Mouse (Mus musculus): ENCODE data around the gene E330017A01Rik. TPM values are rescaled to one million over a fixed set of nuclear protein-coding genes. Genes with fewer than 3 reads are reported as not detected.

The E330017A01Rik gene
- total RNA-seq, 4 experiments from 2014 or later = not detected

DNA sequence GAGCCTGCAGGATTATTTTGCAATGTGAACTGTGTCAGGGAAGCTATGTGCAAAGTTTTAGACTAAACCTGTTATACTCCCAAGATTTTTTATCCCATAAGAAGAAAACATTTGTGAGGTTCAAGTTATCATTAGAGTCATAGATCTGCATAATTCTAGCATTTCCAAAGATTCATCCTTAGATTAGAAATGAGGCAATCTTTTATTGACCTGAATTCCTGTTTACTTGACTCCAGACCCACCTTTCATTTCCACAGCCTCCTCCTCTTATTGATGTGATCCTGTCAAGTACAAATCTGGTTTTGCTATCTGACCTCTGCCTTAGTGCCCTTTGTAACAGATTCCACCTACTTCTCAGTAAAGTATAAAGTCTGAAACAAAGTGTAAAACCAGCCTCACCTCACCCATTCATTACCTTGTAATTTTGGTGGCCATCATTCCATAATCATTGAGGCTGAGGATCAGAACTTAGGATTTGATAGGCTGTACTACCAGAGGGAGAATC, 23.8 kb upstream of the E330017A01Rik start:
- DNase-seq = no peak

DNA sequence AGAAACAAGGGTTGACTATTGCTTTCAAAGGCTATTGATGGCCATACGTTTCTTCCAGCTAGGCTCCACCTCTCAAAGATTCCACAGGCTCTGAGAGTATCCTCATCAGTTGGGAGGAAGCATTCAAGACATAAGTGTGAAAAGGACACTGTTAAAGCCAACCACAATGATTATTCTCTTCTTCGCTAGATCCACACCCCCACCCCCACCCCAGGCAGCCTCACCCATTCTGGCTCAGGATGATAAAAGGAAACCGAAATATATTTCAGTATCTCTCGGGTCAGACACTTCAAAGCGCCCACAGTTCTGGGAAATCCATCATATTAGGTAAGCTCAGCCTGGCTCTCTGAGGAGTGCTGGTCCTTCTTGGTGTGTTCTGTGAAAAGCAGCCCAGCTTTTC, 23.3 kb upstream of the E330017A01Rik start:
- DNase-seq = no peak

- no peak for DNase-seq
Measured at GRCm38 (mm10) chr16:58658668-58659067, 20.1 kb upstream of the E330017A01Rik start.

DNA sequence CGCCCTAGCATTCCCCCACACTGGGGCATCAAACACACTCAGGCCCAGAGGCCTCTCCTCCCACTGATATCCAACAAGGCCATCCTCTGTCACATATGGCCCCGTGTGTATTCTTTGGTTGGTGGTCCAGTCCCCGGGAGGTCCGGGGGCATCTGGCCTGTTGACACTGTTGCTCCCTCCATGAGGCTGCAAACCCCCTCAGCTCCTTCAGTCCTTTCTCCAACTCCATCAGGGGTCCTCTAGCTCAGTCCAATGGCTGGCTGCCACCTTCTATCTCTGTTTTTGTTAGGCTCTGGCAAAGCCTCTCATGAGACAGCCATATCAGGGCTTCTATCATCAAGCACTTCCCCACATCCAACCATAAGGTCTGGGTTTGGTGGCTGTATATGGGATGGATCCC, 18.0 kb upstream of the E330017A01Rik start:
- DNase-seq = no peak

DNA sequence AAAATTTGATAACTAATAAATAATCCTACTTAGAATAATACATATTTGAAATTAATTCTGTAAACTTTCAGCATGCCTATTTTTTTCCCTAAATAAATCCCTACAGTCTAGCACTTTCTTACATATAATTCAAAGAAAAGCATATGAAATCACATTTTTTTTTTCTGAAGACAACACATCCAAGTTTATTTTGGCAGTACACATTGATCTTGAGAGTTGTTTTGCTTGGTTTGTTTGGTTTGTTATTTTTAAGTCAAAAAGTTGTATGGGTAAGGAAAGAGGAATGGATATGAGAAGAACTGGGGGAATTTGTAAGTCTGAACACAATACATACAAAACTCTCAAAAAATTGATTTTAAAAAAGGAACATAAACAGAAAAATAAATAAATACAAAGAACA, 17.2 kb upstream of the E330017A01Rik start:
- DNase-seq = no peak

- no peak for DNase-seq
Measured at GRCm38 (mm10) chr16:58649979-58650378, 11.4 kb upstream of the E330017A01Rik start.

DNA sequence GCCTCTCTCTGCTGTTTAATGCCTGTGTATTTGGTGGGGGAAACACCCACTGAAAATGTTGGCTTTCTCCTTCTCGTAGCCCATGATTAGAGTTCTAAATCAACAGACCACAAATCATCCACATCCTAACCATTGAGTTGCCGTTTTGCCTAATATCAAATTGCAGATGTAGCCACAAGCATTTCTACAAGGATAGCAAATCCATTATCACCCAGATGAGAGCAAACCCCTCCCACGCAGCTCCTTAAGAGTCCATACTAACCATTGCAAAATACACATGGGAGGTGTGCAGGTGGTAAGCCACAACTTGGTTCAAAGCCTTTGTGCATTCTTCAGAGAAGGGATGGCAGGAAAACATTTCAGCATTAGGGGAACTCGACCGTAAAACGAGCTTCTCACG, 523 bp downstream of the E330017A01Rik start:
- no peak for DNase-seq

DNA sequence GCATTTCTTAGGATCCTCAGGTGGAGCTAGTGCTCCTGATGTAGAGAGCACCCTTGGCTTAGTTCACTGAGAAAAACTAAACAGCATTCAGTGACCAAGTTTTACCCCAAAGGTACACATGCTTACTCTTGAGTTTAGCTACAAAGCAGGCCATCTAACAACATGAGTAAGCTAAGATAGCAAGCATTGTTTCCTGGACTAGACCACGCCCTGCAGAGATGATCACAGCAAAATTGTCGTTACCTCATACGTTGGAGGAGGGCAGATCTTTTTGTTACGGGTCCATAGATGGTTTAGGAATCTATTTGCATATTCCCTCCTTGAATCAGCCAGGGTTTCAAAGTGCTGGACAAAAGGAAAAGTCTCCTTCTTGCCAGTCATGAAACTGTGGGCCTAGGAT, 1.1 kb downstream of the E330017A01Rik start:
- no peak for DNase-seq

- no peak for DNase-seq
Measured at GRCm38 (mm10) chr16:58635866-58636265, 2.7 kb downstream of the E330017A01Rik start.

DNA sequence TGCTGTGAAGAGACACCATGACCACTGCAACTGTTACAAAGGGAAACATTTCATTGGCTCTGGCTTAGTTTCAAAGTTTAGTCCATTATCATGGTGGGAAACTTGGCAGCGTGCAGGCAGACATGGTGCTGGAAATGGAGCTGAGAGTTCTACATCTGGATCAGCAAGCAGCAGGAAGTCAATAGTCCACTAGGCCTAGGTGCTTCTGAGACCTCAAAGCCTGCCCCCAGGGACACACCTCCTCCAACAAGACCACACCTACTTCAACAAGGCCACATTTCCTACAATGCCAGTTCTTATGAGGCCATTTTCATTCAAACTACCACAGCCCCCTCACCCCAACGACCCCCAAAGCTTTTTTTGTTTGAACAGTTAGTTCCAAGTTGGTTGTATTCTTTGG, 8.8 kb downstream of the E330017A01Rik start:
- no peak for DNase-seq

GRCm38 (mm10) chr16:58628968-58629367, 9.6 kb downstream of the E330017A01Rik start:
- no peak for DNase-seq

DNA sequence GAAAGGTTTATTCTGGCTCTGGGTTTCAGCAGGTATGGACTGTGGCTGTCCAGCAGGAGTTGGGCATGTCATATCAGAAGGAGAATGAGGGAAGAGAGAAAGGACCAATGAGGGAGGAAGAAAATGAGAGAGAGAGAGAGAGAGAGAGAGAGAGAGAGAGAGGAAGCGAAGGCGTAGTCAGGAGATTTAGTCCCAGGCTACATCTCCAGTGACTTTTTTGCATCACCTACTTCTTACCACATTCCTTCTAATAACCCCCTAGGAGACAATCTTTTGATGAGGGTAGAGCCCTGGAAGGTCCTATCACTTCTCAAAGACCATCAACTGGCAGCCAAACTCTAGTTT, 10.2 kb downstream of the E330017A01Rik start:
- no peak for DNase-seq

DNA sequence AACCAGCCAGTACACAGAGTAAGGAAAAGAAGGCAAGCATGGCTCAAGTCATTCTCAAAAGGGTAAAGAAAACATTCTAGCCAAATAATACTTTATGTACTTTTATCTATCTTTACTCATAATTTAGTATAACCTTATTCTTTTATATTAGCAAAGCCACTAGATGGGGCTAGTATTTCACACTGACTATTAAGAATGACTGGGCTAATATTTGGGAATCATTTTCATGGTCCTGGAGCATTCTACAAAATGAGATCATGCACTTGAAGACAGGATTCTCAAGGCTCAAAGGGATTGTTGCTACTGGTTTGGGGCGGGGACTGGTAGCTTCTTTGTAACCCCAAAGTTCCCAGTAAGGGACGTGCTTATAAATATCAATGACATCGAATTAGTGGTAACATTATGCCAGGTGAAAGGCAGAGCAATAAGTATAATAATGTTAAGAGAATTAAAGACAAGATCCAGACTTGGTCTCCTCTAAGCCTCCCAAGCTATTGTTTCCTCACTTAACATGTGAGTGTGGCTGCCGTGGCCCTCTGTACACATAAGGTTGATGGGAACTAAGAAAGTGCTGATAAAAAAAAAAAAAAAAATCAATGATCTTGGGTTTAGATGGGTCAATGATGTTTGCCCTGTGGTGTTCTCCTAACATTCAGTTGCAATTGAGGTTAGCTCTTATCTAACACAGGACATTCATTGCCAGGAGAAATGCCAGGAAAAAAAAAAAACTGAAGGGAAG, 10.8 kb downstream of the E330017A01Rik start:
- no peak for DNase-seq

DNA sequence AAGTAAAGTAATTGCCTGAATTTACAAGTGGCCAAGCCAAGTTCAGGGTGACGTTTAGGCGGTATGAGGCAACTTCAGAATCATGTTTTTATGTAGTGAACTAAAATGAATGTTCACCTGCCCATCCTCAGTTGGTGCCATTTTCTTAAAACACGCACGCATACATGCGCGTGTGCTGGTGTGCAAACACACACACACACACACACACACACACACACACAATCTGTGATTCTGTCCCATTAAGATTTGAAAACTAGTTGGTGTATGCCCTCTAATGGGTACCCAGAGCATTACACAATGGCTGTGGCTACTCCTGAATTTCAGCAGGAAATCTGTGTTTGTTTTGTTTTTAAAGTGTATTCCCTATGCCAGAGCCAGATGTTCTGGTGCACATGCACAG, 14.6 kb downstream of the E330017A01Rik start:
- no peak for DNase-seq

GRCm38 (mm10) chr16:58623114-58623513, 15.4 kb downstream of the E330017A01Rik start:
- no peak for DNase-seq

- no peak for DNase-seq
Measured at GRCm38 (mm10) chr16:58622377-58622776, 16.2 kb downstream of the E330017A01Rik start.

GRCm38 (mm10) chr16:58617346-58617745, 21.2 kb downstream of the E330017A01Rik start:
- DNase-seq = no peak

DNA sequence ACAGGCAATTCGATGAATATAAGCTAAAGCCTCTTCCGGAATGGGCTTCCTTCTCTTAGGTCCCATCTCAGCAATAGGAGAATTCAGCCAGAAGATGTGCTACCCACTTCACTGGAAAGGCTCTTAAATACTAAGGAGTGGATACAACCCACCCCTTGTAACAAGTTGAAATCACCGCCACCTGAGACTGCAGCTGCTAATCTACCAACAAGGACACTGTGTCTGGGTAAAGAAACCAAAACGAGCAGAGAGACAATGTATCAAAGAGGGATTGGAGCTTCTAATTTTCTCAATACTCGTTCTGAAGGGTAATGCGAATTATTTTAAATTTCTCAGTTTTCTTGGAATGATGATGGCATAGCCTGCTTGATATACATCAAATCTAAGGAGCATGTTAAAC, 21.7 kb downstream of the E330017A01Rik start, which contains the start of gene Gm813:
Gene Gm813 (minus strand): TSS at position 101 of the 400 bp plus-strand sequence.
- no peak for DNase-seq

DNA sequence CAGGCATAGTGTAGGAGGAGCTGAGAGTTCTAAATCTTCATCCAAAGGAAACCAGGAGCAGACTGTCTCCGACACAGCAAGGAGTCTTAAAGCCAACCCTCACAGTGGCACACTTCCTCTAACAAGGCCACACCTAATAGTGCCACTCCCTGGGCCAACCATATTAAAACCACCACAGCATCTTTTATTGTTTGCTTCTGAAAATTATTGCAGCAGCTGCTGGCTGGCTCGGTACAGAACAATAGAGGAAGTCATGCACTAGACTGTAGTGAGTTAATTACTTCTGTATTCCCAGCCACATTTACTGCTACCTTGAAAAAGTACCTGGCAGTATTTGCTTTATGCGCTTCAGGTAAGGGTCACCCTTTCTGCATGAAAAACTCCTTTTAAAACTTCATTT, 25.6 kb downstream of the E330017A01Rik start:
- DNase-seq = no peak

- DNase-seq = no peak
Measured at GRCm38 (mm10) chr16:58607101-58607500, 31.4 kb downstream of the E330017A01Rik start.

DNA sequence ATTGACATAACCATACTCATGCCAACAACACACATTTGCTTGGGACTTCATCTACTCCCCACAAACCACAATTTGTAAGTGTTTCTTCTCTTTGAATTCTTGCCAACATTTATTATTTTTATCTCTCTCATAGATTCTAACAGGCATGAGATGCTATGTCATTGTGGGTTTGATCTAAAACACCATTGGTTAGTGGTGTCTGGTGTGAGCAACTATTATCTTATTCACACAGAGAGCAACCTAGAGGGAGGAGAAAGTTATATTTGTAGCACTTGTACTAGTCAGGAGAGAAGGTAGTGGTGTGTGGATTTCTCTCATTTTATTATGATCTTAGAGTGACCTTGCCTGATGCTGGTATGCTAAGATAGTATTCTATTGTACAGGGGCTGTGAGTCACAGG, 33.9 kb downstream of the E330017A01Rik start:
- no peak for DNase-seq

DNA sequence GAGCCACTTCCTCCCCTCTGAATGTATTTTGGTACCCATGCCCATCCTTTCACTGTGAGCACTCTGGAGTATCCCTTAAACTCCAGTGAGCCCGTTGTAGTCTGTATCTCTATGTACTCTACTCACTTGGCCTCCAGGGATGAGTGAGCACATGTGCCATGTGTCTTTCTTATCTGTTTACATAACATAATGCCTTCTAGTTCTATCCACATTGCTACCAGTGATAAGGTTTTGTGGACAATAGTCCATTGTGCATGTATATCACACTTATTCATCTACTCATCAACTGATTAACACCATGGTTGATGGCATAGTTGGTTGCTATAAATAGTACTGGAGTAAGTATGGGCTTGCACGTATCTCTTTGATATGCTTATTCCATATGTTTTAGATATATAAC, 34.7 kb downstream of the E330017A01Rik start:
- DNase-seq = no peak

DNA sequence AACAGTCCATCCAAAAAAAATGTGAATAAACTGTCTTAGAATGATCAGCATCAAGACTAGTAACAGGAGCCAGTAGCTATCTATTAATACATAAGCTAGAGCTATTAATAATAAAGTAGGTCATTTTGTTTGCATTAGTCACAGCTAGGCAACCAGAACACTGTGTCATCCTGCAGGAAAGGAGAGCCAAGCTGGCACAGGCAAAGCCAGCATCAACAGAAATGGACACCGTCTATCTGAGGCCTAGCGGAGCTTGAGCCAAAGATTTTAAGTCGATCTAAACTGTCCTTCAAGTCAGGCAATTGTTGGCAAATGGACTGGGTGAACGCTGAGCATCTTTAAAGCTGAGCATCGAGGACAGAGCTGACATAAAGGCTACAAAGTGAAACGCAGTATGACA, 37.7 kb downstream of the E330017A01Rik start:
- no peak for DNase-seq

GRCm38 (mm10) chr16:58591299-58591698, 47.2 kb downstream of the E330017A01Rik start:
- no peak for DNase-seq

- no peak for DNase-seq
Measured at GRCm38 (mm10) chr16:58589444-58589843, 49.1 kb downstream of the E330017A01Rik start.
